Mouse (Mus musculus): Measurements from ENCODE around the gene Siah1b. TPM values are rescaled to one million over a fixed set of nuclear protein-coding genes. Genes with fewer than 3 reads are reported as not detected.

The Siah1b gene
- polyA plus RNA-seq, 2 experiments from 2014 or later: 1.4 to 2.1 TPM

- peak; percentile 90 for ATAC-seq
Measured at GRCm38 (mm10) chrX:164027607-164028289, 48.5 kb downstream of the Siah1b start, which contains the start of gene Car5b. Gene Car5b (minus strand): TSS chrX:164027997.

Other genes with a start within 250 kb of the Siah1b start
- 10 to 100 TPM; 15.3 to 22.9 TPM for gene Ap1s2, start 167.5 kb downstream of the Siah1b start, polyA plus RNA-seq (2017; shearing (Covaris generic))
- gene Zrsr2, start 117.8 kb downstream of the Siah1b start, polyA plus RNA-seq (2017; shearing (Covaris generic)): 10 to 100 TPM; 39.8 to 45.1 TPM
- gene Car5b, start 48.5 kb downstream of the Siah1b start, polyA plus RNA-seq (2017; shearing (Covaris generic)): 1 to 10 TPM; 2.5 to 2.9 TPM
- not detected for gene Cltrn, start 12.3 kb upstream of the Siah1b start, polyA plus RNA-seq (2017; shearing (Covaris generic))
- not detected for gene Ace2, start 62.8 kb upstream of the Siah1b start, polyA plus RNA-seq (2017; shearing (Covaris generic))
- gene Bmx, start 181.7 kb upstream of the Siah1b start, polyA plus RNA-seq (2017; shearing (Covaris generic)): not detected
- gene Pir, start 192.9 kb upstream of the Siah1b start, polyA plus RNA-seq (2017; shearing (Covaris generic)): not detected

Data from CD4-positive, CD25-positive, alpha-beta regulatory T cell, adult 4 months (primary cell).